Mouse (Mus musculus): ENCODE measurements around the gene Dennd1a.

DNA sequence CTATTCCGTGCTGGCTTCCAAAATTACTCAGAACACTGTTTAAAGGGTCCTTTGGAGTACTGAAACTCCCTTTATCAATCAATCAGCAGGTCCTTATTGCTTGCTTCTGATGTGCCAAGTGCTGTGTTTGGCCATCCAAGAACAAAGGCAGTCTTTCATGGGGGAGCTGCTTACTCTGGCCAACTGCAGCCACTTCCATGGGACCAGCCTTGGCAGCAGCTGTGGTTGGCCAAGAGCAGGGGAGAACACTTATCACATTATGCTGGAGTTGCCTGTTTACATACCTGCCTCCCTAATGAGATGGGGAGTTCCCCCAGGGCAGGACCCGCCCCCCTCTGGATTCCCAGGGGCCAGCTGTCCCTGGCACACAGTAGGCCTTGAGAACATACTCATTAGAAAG is 432.0 kb downstream of the Dennd1a start:
- TF ChIP-seq EP300 (IDR thresholded peaks at IDR 0.05; ENCODE audit: low read depth) (no peak), CTCF (IDR thresholded peaks at IDR 0.05; ENCODE audit: low read depth) (no peak)

All from liver, postnatal 0 days (tissue).